Mouse (Mus musculus) CH12F3 (cell line): Measurements from ENCODE around the gene Ngb.

Experiments used
- in situ Hi-C: fragments of 300-500 bp; cut with MboI; formaldehyde crosslinking; loops from 2 replicates; pipeline ENCODE4 v1.14.3; 2020; ENCODE audit warnings: low sequenced_read_pairs

Ngb gene

DNA sequence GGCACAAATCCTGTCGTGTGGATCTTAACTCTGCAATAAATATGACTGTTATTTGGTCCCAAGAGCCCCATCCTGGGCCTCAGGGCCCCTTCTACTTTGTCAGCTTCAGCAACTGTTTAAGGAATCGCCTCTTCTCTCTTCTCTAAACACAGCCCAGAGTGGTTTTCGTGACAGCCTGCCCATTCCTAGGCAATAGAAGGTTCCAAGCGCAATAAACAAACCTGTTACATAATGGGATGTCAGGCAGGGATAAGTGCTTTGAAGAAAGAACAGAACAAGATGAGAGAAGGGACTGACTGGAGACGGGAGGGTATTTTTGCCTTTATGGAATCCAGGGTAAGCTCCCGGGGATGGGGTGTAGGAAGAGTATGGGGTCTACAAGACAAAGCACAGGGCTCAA is 8.7 kb downstream of the Ngb start:
- in situ Hi-C loops, result no loop called here

DNA sequence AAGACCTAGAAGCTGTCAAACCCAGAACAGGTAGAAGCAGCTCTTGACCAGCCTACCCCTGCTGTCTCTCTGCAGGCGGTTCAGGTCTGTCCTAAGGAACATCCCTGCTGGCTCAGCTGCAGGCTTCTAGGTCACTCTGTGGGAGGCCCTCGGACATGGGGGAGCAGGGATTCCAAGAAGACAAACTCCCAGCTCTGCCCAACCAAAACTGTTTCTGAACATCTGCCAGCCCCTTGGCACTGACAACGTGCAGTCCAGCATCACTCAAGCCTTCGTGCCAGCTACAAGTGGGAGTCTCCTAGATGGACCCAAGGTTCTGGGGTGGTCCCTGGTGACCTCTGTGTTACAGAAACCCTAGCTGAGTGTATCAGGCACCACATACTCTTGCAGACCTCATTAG is 9.1 kb downstream of the Ngb start:
- in situ Hi-C loops, result no loop called here

DNA sequence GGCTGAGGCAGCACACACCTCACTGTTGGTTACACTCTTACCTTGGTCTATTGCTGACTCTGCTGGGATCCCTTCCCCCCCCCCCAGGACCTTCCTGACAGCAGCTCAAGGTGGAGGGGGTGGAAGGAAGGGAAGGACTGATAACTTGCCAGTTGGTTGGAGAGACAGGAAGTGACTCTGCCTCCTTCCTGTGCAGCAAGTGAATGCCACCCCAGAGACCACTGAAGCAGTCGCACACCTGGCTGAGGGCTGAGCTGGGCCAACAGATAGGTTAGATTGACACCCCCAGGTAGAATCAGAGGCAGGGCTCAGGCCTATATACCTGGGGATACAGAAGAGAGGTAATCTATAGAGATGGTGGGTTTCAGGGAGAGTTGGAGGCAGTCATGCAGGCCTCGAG is 10.4 kb downstream of the Ngb start:
- in situ Hi-C loops, result no loop called here

- in situ Hi-C loops, result no loop called here
Observed at GRCm38 (mm10) chr12:87089701-87090100, 12.6 kb downstream of the Ngb start.

GRCm38 (mm10) chr12:87089255-87089654 is 13.1 kb downstream of the Ngb start:
- in situ Hi-C loops, result no loop called here

- in situ Hi-C loops, result no loop called here
Observed at GRCm38 (mm10) chr12:87088331-87088730, 14.0 kb downstream of the Ngb start.

DNA sequence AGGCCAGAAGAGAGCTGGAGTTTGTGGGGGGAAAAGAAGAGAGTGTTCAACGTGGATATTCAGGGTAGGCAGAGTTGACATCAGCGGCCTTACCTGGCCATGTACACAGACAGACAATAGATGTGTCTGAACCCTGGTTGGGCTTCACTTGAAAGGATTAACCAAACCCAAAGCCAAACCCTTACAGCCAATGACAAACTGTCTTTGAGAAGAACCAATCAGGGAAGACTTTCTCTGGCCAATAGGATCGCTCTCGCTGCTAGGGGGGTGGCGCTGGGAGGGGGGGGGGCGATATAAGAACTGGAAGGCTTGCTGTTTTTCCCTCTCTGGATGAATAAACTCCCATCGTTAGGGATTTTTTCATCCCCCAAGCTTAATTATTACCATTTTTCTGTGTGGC is 15.1 kb downstream of the Ngb start:
- in situ Hi-C loops, result no loop called here

- in situ Hi-C loops, result no loop called here
Observed at GRCm38 (mm10) chr12:87082797-87083196, 19.5 kb downstream of the Ngb start.

- in situ Hi-C loops, result no loop called here
Observed at GRCm38 (mm10) chr12:87076610-87077009, 25.7 kb downstream of the Ngb start.

DNA sequence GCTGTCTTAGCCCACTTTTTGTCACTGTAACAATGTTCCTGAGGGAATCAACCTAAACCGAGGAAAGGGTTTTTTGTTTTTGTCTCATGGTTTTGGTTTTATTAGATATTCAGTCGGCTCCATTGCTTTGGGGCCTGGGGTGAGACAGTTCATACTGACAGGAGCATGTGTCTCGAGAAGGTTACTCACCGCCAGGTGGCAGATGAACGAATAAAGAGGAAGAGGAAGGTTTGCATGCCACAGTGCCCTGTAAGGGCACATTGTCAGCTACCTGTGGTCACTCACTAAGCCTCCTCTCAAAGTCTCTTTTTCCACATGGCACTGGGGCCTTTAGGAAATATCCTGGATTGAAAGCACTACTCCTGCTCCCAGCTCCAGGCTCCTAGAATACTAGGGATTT is 31.8 kb downstream of the Ngb start:
- in situ Hi-C loops, result no loop called here

DNA sequence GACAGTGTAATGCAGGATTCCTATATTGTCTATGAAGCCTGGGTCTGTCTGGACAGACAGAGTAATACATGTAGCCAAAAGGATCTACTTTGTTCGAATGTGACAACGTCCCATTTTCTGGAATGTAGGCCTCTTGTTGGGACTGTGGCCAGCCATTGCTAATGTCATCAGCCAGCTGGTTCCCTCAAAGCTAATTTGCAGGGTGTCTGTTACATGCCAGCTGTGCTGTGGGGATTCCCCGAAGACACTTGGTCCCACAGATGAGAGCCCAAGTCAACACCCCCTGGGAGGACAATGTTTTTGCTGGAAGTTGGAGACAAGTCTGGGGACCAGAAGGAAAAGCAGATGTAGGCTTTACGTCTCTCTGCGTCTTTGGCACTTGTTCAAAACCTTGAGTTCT is 35.9 kb downstream of the Ngb start:
- in situ Hi-C loops, result no loop called here

- in situ Hi-C loops, result no loop called here
Observed at GRCm38 (mm10) chr12:87065446-87065845, 36.9 kb downstream of the Ngb start.

DNA sequence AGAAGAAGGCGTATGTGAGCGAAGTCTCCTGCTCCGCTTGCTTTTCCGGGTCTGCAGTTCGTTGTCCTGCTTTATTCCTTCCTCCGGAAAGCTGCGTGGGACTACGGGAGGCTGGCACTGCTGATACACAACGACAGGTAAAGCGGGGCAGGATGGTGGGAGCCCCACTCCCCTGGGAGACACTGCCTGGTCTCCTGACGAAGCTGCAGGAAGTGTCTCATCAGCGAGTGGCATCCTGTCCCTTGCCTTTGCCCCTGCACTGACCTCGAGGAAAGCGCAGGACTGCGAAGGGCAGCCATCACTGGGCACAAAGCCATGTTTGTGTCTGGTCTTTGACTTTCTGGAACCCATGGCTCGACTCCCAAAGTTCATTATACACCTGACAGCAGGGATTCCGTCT is 45.3 kb downstream of the Ngb start:
- in situ Hi-C loops, result no loop called here

GRCm38 (mm10) chr12:87054873-87055272 is 47.5 kb downstream of the Ngb start:
- in situ Hi-C loops, result no loop called here

DNA sequence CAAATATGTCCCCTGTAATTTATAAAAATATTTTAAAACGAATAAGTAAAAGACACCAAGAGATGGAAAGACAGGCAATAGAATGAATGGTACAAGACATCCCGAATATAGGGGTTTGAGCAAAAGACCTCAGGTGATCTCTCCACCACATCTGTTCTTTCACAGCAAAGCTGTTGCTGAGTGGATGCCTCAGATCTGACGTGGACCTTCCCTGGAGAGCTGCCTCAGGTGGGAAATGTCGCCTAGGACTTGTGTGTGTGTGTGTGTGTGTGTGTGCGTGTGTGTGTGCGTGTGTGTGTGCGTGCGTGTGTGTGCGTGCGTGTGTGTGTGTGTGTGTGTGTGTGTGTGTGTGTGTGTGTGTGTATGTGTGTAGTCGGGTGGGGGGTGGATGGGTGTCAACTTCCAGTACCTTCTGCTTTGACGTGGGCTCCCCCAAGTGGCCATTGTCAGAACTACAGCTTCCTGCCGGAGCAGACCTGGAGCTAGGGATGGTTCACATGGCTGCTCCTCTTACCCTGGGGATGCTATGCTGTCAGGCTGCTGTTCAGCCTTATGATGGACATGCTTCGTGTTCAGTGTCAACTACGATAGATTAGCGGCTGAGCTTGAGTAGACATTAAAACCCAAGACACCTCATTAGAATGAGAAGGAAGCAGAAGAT is 49.5 kb downstream of the Ngb start:
- in situ Hi-C loops, result no loop called here

GRCm38 (mm10) chr12:87047536-87047935 is 54.8 kb downstream of the Ngb start:
- in situ Hi-C loops, result no loop called here
